Mouse (Mus musculus): ENCODE results near the gene Col6a6. TPM values are rescaled to one million over a fixed set of nuclear protein-coding genes. Genes with fewer than 3 reads are reported as not detected.

Gene Col6a6
- polyA plus RNA-seq, 1 experiment, result 0.28 TPM

DNA sequence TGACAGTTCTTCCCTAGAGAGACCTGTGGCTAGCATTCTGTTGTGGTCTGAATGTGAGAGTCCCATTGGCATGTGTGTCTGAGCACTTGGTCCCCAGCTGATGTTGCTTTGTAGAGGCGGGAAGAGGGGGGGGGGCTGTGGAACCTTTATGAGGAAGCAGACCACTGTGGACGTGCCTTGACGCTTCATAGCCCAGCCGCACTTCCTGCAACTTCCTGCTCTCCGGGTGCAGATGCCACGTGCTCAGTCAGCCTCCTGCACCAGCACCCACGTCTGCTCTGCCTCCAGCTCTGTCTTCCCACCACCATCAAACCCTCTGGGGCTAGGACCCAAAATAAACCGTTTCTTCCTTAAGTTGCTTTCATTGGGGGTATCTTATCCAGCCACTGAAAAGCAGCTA lies 24.5 kb downstream of the Col6a6 start:
- H3K4me3 ChIP-seq (ENCODE audit: insufficient read depth, low read depth, low read length), result no peak overlapping the region
- WGBS, result 63% methylated on average over 8 of the region's 8 CpGs
- H3K27me3 ChIP-seq (replicated peaks; ENCODE audit: control insufficient read depth, insufficient read depth, low read length), result no peaks in the 10 kb centered on the region
- TF ChIP-seq POLR2A (IDR thresholded peaks at IDR 0.05; ENCODE audit: low read depth, low read length), result no peak
- TF ChIP-seq CTCF (conservative IDR thresholded peaks at IDR 0.05; ENCODE audit: insufficient read depth, insufficient read length, low read depth, low read length), result no peak
- DNase-seq, result no peak
- no peaks in the 10 kb centered on the region for H3K4me1 ChIP-seq (ENCODE audit: control insufficient read depth, insufficient read depth, low read length)
- no peak overlapping the region for H3K27ac ChIP-seq (ENCODE audit: insufficient read depth, low read depth, low read length)
- no peaks in the 10 kb centered on the region for H3K36me3 ChIP-seq (ENCODE audit: control insufficient read depth, insufficient read depth, low read length)

DNA sequence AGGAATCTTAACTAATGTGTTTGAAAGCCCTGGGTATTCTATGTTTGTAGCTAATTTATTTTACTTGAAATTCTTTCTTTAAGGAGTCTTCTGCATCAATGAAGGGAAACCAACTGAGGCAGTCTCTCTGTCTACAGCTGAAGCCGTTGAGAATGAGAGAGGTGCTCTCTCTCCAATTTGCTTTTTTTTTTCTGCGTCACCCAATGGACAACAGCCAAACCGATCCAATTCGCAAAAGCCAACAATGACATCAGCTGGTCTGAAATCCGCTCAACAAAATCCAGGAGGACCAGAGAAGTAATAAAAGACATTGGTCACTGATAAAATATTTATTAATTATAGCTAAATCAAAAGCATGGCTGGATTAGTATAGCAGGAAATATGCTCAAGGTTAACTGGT lies 26.5 kb downstream of the Col6a6 start:
- no peak for DNase-seq
- Histone ChIP-seq H3K36me3 (ENCODE audit: control insufficient read depth, insufficient read depth, low read length) (no peaks in the 10 kb centered on the region), H3K4me1 (ENCODE audit: control insufficient read depth, insufficient read depth, low read length) (no peaks in the 10 kb centered on the region), H3K27me3 (replicated peaks; ENCODE audit: control insufficient read depth, insufficient read depth, low read length) (no peaks in the 10 kb centered on the region), H3K27ac (ENCODE audit: insufficient read depth, low read depth, low read length) (no peak overlapping the region), H3K4me3 (ENCODE audit: insufficient read depth, low read depth, low read length) (no peak overlapping the region)
- 89% methylated on average over 5 of the region's 5 CpGs for WGBS
- TF ChIP-seq CTCF (conservative IDR thresholded peaks at IDR 0.05; ENCODE audit: insufficient read depth, insufficient read length, low read depth, low read length), result no peak
- TF ChIP-seq POLR2A (IDR thresholded peaks at IDR 0.05; ENCODE audit: low read depth, low read length), result no peak

GRCm38 (mm10) chr9:105800286-105800685 lies 27.7 kb downstream of the Col6a6 start:
- Histone ChIP-seq H3K27ac (ENCODE audit: insufficient read depth, low read depth, low read length) (no peak overlapping the region), H3K36me3 (ENCODE audit: control insufficient read depth, insufficient read depth, low read length) (no peaks in the 10 kb centered on the region), H3K4me1 (ENCODE audit: control insufficient read depth, insufficient read depth, low read length) (no peaks in the 10 kb centered on the region), H3K4me3 (ENCODE audit: insufficient read depth, low read depth, low read length) (no peak overlapping the region), H3K27me3 (replicated peaks; ENCODE audit: control insufficient read depth, insufficient read depth, low read length) (no peaks in the 10 kb centered on the region)
- WGBS, result 84% methylated on average over 5 of the region's 5 CpGs
- no peak for DNase-seq
- TF ChIP-seq POLR2A (IDR thresholded peaks at IDR 0.05; ENCODE audit: low read depth, low read length), result no peak
- TF ChIP-seq CTCF (conservative IDR thresholded peaks at IDR 0.05; ENCODE audit: insufficient read depth, insufficient read length, low read depth, low read length), result no peak

DNA sequence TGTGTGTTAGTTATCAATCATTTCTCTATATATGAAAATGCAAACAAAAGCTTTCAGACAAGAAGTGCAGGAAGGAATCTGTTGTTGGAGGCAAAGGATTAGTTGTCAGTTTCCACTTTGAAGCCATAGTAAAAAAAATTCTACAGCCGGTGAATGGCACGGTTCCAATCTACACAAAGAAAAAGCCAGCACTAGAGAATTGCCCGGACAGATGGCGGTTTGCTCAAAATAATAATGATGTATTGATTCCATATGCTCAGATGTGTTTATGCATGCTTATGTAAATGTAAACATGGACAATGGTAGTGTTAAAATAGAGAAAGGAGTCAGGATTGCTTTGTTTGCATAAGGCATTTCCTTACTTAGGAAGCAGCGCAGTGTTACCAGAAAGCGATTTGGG lies 31.8 kb downstream of the Col6a6 start:
- no peak overlapping the region for H3K4me3 ChIP-seq (ENCODE audit: insufficient read depth, low read depth, low read length)
- H3K27ac ChIP-seq (ENCODE audit: insufficient read depth, low read depth, low read length), result no peak overlapping the region
- no peaks in the 10 kb centered on the region for H3K4me1 ChIP-seq (ENCODE audit: control insufficient read depth, insufficient read depth, low read length)
- no peaks in the 10 kb centered on the region for H3K27me3 ChIP-seq (replicated peaks; ENCODE audit: control insufficient read depth, insufficient read depth, low read length)
- DNase-seq, result no peak
- H3K36me3 ChIP-seq (ENCODE audit: control insufficient read depth, insufficient read depth, low read length), result no peaks in the 10 kb centered on the region
- TF ChIP-seq CTCF (conservative IDR thresholded peaks at IDR 0.05; ENCODE audit: insufficient read depth, insufficient read length, low read depth, low read length), result no peak
- no peak for TF ChIP-seq POLR2A (IDR thresholded peaks at IDR 0.05; ENCODE audit: low read depth, low read length)
- 60% methylated on average over 6 of the region's 6 CpGs for WGBS

- 54% methylated on average over 4 of the region's 4 CpGs for WGBS
- no peak for DNase-seq
These were observed 33.0 kb downstream of the Col6a6 start for GRCm38 (mm10) chr9:105794965-105795364.

DNA sequence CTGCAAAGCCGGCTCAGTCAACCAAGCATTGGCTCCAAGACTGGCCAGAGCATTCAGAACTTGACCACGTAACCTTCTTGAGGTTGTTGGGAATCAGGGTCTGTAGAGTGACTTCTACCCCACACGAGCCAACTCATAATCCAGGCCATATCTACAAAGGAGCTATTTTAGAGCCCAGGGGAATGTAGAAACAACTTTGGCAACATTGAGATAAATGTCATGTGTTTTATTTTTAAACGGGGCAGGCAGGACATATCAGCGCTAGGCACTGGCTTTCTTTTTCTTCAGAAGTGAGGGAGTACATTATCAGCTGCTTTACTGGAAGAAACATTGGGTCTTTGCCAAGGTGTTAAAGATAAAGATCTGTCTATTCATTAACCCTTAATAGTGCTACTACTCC lies 36.1 kb downstream of the Col6a6 start:
- H3K27me3 ChIP-seq (replicated peaks; ENCODE audit: control insufficient read depth, insufficient read depth, low read length), result no peaks in the 10 kb centered on the region
- DNase-seq, result no peak
- WGBS, result 53% methylated on average over 5 of the region's 5 CpGs
- TF ChIP-seq CTCF (conservative IDR thresholded peaks at IDR 0.05; ENCODE audit: insufficient read depth, insufficient read length, low read depth, low read length) (no peak), POLR2A (IDR thresholded peaks at IDR 0.05; ENCODE audit: low read depth, low read length) (no peak)
- no peak overlapping the region for H3K4me3 ChIP-seq (ENCODE audit: insufficient read depth, low read depth, low read length)
- no peaks in the 10 kb centered on the region for H3K36me3 ChIP-seq (ENCODE audit: control insufficient read depth, insufficient read depth, low read length)
- no peaks in the 10 kb centered on the region for H3K4me1 ChIP-seq (ENCODE audit: control insufficient read depth, insufficient read depth, low read length)
- no peak overlapping the region for H3K27ac ChIP-seq (ENCODE audit: insufficient read depth, low read depth, low read length)

More at GRCm38 (mm10) chr9:105794965-105795364, 33.0 kb downstream of the Col6a6 start:
- H3K27me3 ChIP-seq (replicated peaks; ENCODE audit: control insufficient read depth, insufficient read depth, low read length), result no peaks in the 10 kb centered on the region
- H3K27ac ChIP-seq (ENCODE audit: insufficient read depth, low read depth, low read length), result no peak overlapping the region
- H3K4me1 ChIP-seq (ENCODE audit: control insufficient read depth, insufficient read depth, low read length), result no peaks in the 10 kb centered on the region
- H3K4me3 ChIP-seq (ENCODE audit: insufficient read depth, low read depth, low read length), result no peak overlapping the region
- TF ChIP-seq POLR2A (IDR thresholded peaks at IDR 0.05; ENCODE audit: low read depth, low read length) (no peak), CTCF (conservative IDR thresholded peaks at IDR 0.05; ENCODE audit: insufficient read depth, insufficient read length, low read depth, low read length) (no peak)
- no peaks in the 10 kb centered on the region for H3K36me3 ChIP-seq (ENCODE audit: control insufficient read depth, insufficient read depth, low read length)

DNA sequence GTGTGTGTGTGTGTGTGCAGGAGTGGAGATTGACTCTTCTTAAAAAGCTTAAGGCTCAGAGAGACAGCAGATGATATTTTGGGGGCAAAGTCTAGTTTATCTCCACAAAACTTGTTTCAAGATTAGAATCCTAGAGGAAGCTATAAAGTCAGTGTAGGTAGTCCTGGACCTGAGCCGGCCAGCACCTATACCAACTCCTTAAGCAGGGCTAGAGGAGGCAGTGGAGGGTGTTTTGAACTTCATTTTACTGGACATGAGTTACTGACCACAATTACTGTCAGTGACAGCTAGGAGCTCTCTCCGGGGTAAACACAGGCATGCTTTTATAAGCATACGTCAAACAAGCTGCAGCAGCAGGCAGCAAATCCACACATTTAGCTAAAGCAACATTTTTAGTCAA lies 39.8 kb downstream of the Col6a6 start:
- Histone ChIP-seq H3K4me1 (ENCODE audit: control insufficient read depth, insufficient read depth, low read length) (no peaks in the 10 kb centered on the region), H3K27me3 (replicated peaks; ENCODE audit: control insufficient read depth, insufficient read depth, low read length) (no peaks in the 10 kb centered on the region), H3K36me3 (ENCODE audit: control insufficient read depth, insufficient read depth, low read length) (no peaks in the 10 kb centered on the region), H3K4me3 (ENCODE audit: insufficient read depth, low read depth, low read length) (no peak overlapping the region), H3K27ac (ENCODE audit: insufficient read depth, low read depth, low read length) (no peak overlapping the region)
- no peak for DNase-seq
- 43% methylated on average over 3 of the region's 3 CpGs for WGBS
- TF ChIP-seq CTCF (conservative IDR thresholded peaks at IDR 0.05; ENCODE audit: insufficient read depth, insufficient read length, low read depth, low read length), result no peak
- no peak for TF ChIP-seq POLR2A (IDR thresholded peaks at IDR 0.05; ENCODE audit: low read depth, low read length)

- Histone ChIP-seq H3K36me3 (ENCODE audit: control insufficient read depth, insufficient read depth, low read length) (no peaks in the 10 kb centered on the region), H3K4me3 (ENCODE audit: insufficient read depth, low read depth, low read length) (no peak overlapping the region), H3K27me3 (replicated peaks; ENCODE audit: control insufficient read depth, insufficient read depth, low read length) (no peaks in the 10 kb centered on the region), H3K27ac (ENCODE audit: insufficient read depth, low read depth, low read length) (no peak overlapping the region), H3K4me1 (ENCODE audit: control insufficient read depth, insufficient read depth, low read length) (no peaks in the 10 kb centered on the region)
- TF ChIP-seq CTCF (conservative IDR thresholded peaks at IDR 0.05; ENCODE audit: insufficient read depth, insufficient read length, low read depth, low read length), result no peak
- no peak for TF ChIP-seq POLR2A (IDR thresholded peaks at IDR 0.05; ENCODE audit: low read depth, low read length)
- DNase-seq, result no peak
- WGBS, result 52% methylated on average over 11 of the region's 11 CpGs
These were observed 40.2 kb downstream of the Col6a6 start for GRCm38 (mm10) chr9:105787800-105788199.
